Mouse (Mus musculus): Measurements from ENCODE around the gene Mprip. TPM values are rescaled to one million over a fixed set of nuclear protein-coding genes. Genes with fewer than 3 reads are reported as not detected.

Gene Mprip
- polyA plus RNA-seq, 1 experiment from 2014 or later = 51.1 TPM

- Histone ChIP-seq H3K9ac (ENCODE audit: low read depth, low read length) (no peak overlapping the region), H3K4me1 (ENCODE audit: control insufficient read depth, insufficient read depth, low read length) (no peaks in the 10 kb centered on the region), H3K9me3 (replicated peaks; ENCODE audit: control insufficient read depth, low read length) (no peaks in the 10 kb centered on the region), H3K4me2 (no peak overlapping the region), H3K36me3 (ENCODE audit: control insufficient read depth, insufficient read depth, low read length) (peaks cover 18% of the 10 kb centered on the region; the same call in 1 of the 2 replicates), H3K27ac (ENCODE audit: low read depth, low read length) (no peak overlapping the region), H3K4me3 (ENCODE audit: low read depth, low read length) (no peak overlapping the region), H3K27me3 (ENCODE audit: control insufficient read depth, insufficient read depth, low read length) (no peaks in the 10 kb centered on the region)
- no peak for ATAC-seq (replicated peaks; ENCODE audit: insufficient number of reproducible peaks, low FRiP score, low TSS enrichment)
- 76% methylated on average over 1 of the region's 1 CpGs for WGBS (ENCODE audit: insufficient replicate concordance)
These were observed 128.2 kb downstream of the Mprip start for GRCm38 (mm10) chr11:59789311-59789710.

GRCm38 (mm10) chr11:59793390-59793789 lies 132.3 kb downstream of the Mprip start:
- Histone ChIP-seq H3K27ac (ENCODE audit: low read depth, low read length) (no peak overlapping the region), H3K9me3 (replicated peaks; ENCODE audit: control insufficient read depth, low read length) (no peaks in the 10 kb centered on the region), H3K36me3 (ENCODE audit: control insufficient read depth, insufficient read depth, low read length) (peaks cover 42% of the 10 kb centered on the region), H3K9ac (ENCODE audit: low read depth, low read length) (no peak overlapping the region), H3K27me3 (ENCODE audit: control insufficient read depth, insufficient read depth, low read length) (no peaks in the 10 kb centered on the region), H3K4me2 (no peak overlapping the region), H3K4me3 (ENCODE audit: low read depth, low read length) (no peak overlapping the region), H3K4me1 (ENCODE audit: control insufficient read depth, insufficient read depth, low read length) (no peaks in the 10 kb centered on the region)
- WGBS (ENCODE audit: insufficient replicate concordance) = 89% methylated on average over 6 of the region's 6 CpGs
- no peak for ATAC-seq (replicated peaks; ENCODE audit: insufficient number of reproducible peaks, low FRiP score, low TSS enrichment)

GRCm38 (mm10) chr11:59800412-59800811 lies 139.3 kb downstream of the Mprip start:
- no peaks in the 10 kb centered on the region for H3K27me3 ChIP-seq (ENCODE audit: control insufficient read depth, insufficient read depth, low read length)
- H3K27ac ChIP-seq (ENCODE audit: low read depth, low read length) = no peak overlapping the region
- peaks cover 66% of the 10 kb centered on the region for H3K36me3 ChIP-seq (ENCODE audit: control insufficient read depth, insufficient read depth, low read length)
- no peaks in the 10 kb centered on the region for H3K4me1 ChIP-seq (ENCODE audit: control insufficient read depth, insufficient read depth, low read length)
- no peak overlapping the region for H3K9ac ChIP-seq (ENCODE audit: low read depth, low read length)
- no peak overlapping the region for H3K4me3 ChIP-seq (ENCODE audit: low read depth, low read length)
- H3K9me3 ChIP-seq (replicated peaks; ENCODE audit: control insufficient read depth, low read length) = no peaks in the 10 kb centered on the region
- no peak overlapping the region for H3K4me2 ChIP-seq
- ATAC-seq (replicated peaks; ENCODE audit: insufficient number of reproducible peaks, low FRiP score, low TSS enrichment) = no peak
- 88% methylated on average over 10 of the region's 10 CpGs for WGBS (ENCODE audit: insufficient replicate concordance)

- 94% methylated on average over 8 of the region's 8 CpGs for WGBS (ENCODE audit: insufficient replicate concordance)
- Histone ChIP-seq H3K36me3 (ENCODE audit: control insufficient read depth, insufficient read depth, low read length) (peaks cover 66% of the 10 kb centered on the region), H3K9ac (ENCODE audit: low read depth, low read length) (no peak overlapping the region), H3K27me3 (ENCODE audit: control insufficient read depth, insufficient read depth, low read length) (no peaks in the 10 kb centered on the region), H3K9me3 (replicated peaks; ENCODE audit: control insufficient read depth, low read length) (no peaks in the 10 kb centered on the region), H3K4me2 (no peak overlapping the region), H3K4me3 (ENCODE audit: low read depth, low read length) (no peak overlapping the region), H3K27ac (ENCODE audit: low read depth, low read length) (no peak overlapping the region), H3K4me1 (ENCODE audit: control insufficient read depth, insufficient read depth, low read length) (no peaks in the 10 kb centered on the region)
- no peak for ATAC-seq (replicated peaks; ENCODE audit: insufficient number of reproducible peaks, low FRiP score, low TSS enrichment)
These were observed 140.8 kb downstream of the Mprip start for GRCm38 (mm10) chr11:59801881-59802280.

GRCm38 (mm10) chr11:59803516-59803915 lies 142.4 kb downstream of the Mprip start:
- 82% methylated on average over 14 of the region's 14 CpGs for WGBS (ENCODE audit: insufficient replicate concordance)
- Histone ChIP-seq H3K36me3 (ENCODE audit: control insufficient read depth, insufficient read depth, low read length) (peaks cover 58% of the 10 kb centered on the region), H3K4me1 (ENCODE audit: control insufficient read depth, insufficient read depth, low read length) (peaks cover 4% of the 10 kb centered on the region), H3K27me3 (ENCODE audit: control insufficient read depth, insufficient read depth, low read length) (no peaks in the 10 kb centered on the region), H3K4me2 (no peak overlapping the region), H3K9me3 (replicated peaks; ENCODE audit: control insufficient read depth, low read length) (no peaks in the 10 kb centered on the region), H3K9ac (ENCODE audit: low read depth, low read length) (no peak overlapping the region), H3K4me3 (ENCODE audit: low read depth, low read length) (no peak overlapping the region), H3K27ac (ENCODE audit: low read depth, low read length) (no peak overlapping the region)
- no peak for ATAC-seq (replicated peaks; ENCODE audit: insufficient number of reproducible peaks, low FRiP score, low TSS enrichment)

- no peaks in the 10 kb centered on the region for H3K9me3 ChIP-seq (replicated peaks; ENCODE audit: control insufficient read depth, low read length)
- no peak overlapping the region for H3K9ac ChIP-seq (ENCODE audit: low read depth, low read length)
- H3K27me3 ChIP-seq (ENCODE audit: control insufficient read depth, insufficient read depth, low read length) = no peaks in the 10 kb centered on the region
- no peak overlapping the region for H3K4me2 ChIP-seq
- no peak overlapping the region for H3K27ac ChIP-seq (ENCODE audit: low read depth, low read length)
- no peak for ATAC-seq (replicated peaks; ENCODE audit: insufficient number of reproducible peaks, low FRiP score, low TSS enrichment)
- WGBS (ENCODE audit: insufficient replicate concordance) = 93% methylated on average over 22 of the region's 22 CpGs
- no peak overlapping the region for H3K4me3 ChIP-seq (ENCODE audit: low read depth, low read length)
- H3K36me3 ChIP-seq (ENCODE audit: control insufficient read depth, insufficient read depth, low read length) = peaks cover 48% of the 10 kb centered on the region
- H3K4me1 ChIP-seq (ENCODE audit: control insufficient read depth, insufficient read depth, low read length) = peaks cover 7% of the 10 kb centered on the region
These were observed 143.5 kb downstream of the Mprip start for GRCm38 (mm10) chr11:59804409-59805110.

GRCm38 (mm10) chr11:59805256-59805655 lies 144.2 kb downstream of the Mprip start:
- 81% methylated on average over 1 of the region's 1 CpGs for WGBS (ENCODE audit: insufficient replicate concordance)
- Histone ChIP-seq H3K4me1 (ENCODE audit: control insufficient read depth, insufficient read depth, low read length) (peaks cover 7% of the 10 kb centered on the region), H3K27me3 (ENCODE audit: control insufficient read depth, insufficient read depth, low read length) (no peaks in the 10 kb centered on the region), H3K27ac (ENCODE audit: low read depth, low read length) (no peak overlapping the region), H3K4me3 (ENCODE audit: low read depth, low read length) (no peak overlapping the region), H3K9ac (ENCODE audit: low read depth, low read length) (no peak overlapping the region), H3K4me2 (no peak overlapping the region), H3K9me3 (replicated peaks; ENCODE audit: control insufficient read depth, low read length) (no peaks in the 10 kb centered on the region), H3K36me3 (ENCODE audit: control insufficient read depth, insufficient read depth, low read length) (peaks cover 42% of the 10 kb centered on the region)
- no peak for ATAC-seq (replicated peaks; ENCODE audit: insufficient number of reproducible peaks, low FRiP score, low TSS enrichment)

GRCm38 (mm10) chr11:59805656-59806055 lies 144.6 kb downstream of the Mprip start:
- Histone ChIP-seq H3K4me3 (ENCODE audit: low read depth, low read length) (no peak overlapping the region), H3K27ac (ENCODE audit: low read depth, low read length) (no peak overlapping the region), H3K9me3 (replicated peaks; ENCODE audit: control insufficient read depth, low read length) (no peaks in the 10 kb centered on the region), H3K4me1 (ENCODE audit: control insufficient read depth, insufficient read depth, low read length) (peaks cover 7% of the 10 kb centered on the region), H3K36me3 (ENCODE audit: control insufficient read depth, insufficient read depth, low read length) (peaks cover 38% of the 10 kb centered on the region), H3K4me2 (no peak overlapping the region), H3K27me3 (ENCODE audit: control insufficient read depth, insufficient read depth, low read length) (no peaks in the 10 kb centered on the region), H3K9ac (ENCODE audit: low read depth, low read length) (no peak overlapping the region)
- ATAC-seq (replicated peaks; ENCODE audit: insufficient number of reproducible peaks, low FRiP score, low TSS enrichment) = no peak
- 95% methylated on average over 2 of the region's 2 CpGs for WGBS (ENCODE audit: insufficient replicate concordance)

All from heart, embryonic 11.5 days (tissue).